Mouse (Mus musculus) heart, embryonic 10.5 days (tissue): ENCODE measurements at regions not wholly inside any gene's neighbourhood (a gene's known extent, or its start where the extent isn't known, plus 50 kb on each side); places are given as distances from the start of the nearest gene placed in this dataset.

Source experiments
- DNase-seq: peaks from one replicate; pipeline ENCODE4 v3.0.0-alpha.2; 2017; ENCODE audit warnings: low spot score
- H3K27ac ChIP-seq: fragments of 300-500 bp; sonication (generic); 2 replicates; pipeline ENCODE4 v1.5.1; 2016; ENCODE audit warnings: mild to moderate bottlenecking
- H3K27me3 ChIP-seq: fragments of 300-500 bp; sonication (generic); 2 replicates; pipeline ENCODE4 v1.6.1; 2016; ENCODE audit warnings: mild to moderate bottlenecking; ENCODE audit not compliant: poor library complexity, insufficient read depth, severe bottlenecking
- H3K36me3 ChIP-seq: fragments of 300-500 bp; sonication (generic); 2 replicates; pipeline ENCODE4 v1.6.1; 2016; ENCODE audit warnings: mild to moderate bottlenecking, moderate library complexity
- H3K4me1 ChIP-seq: fragments of 300-500 bp; sonication (generic); 2 replicates; pipeline ENCODE4 v1.6.1; 2016; ENCODE audit warnings: mild to moderate bottlenecking
- H3K4me3 ChIP-seq: fragments of 300-500 bp; sonication (generic); 2 replicates; pipeline ENCODE4 v1.5.1; 2016; ENCODE audit warnings: mild to moderate bottlenecking, moderate library complexity
- H3K9me3 ChIP-seq: fragments of 300-500 bp; sonication (generic); 2 replicates; pipeline ENCODE4 v1.6.1; 2016; ENCODE audit warnings: mild to moderate bottlenecking, moderate library complexity
- WGBS: fragments of 180-500 bp; shearing (Covaris S2); methylation state at CpG from one replicate; pipeline ENCODE4 v1.1.7; 2016; 5-methylcytosine and 5-hydroxymethylcytosine counted together

- no peak for DNase-seq
- no peaks in the 10 kb centered on the region for H3K27me3 ChIP-seq
- H3K9me3 ChIP-seq = no peaks in the 10 kb centered on the region
- no peak overlapping the region for H3K4me3 ChIP-seq
- WGBS = 70% methylated on average over 7 of the region's 7 CpGs
- no peaks in the 10 kb centered on the region for H3K4me1 ChIP-seq
- no peaks in the 10 kb centered on the region for H3K36me3 ChIP-seq
- H3K27ac ChIP-seq = no peak overlapping the region
These were observed 2250.0 kb upstream of the Gm7489 start for GRCm38 (mm10) chr15:51634726-51635125.

- H3K4me3 ChIP-seq = no peak overlapping the region
- 66% methylated on average over 21 of the region's 21 CpGs for WGBS
- no peaks in the 10 kb centered on the region for H3K27me3 ChIP-seq
- H3K27ac ChIP-seq = no peak overlapping the region
- no peak for DNase-seq
- H3K4me1 ChIP-seq = no peaks in the 10 kb centered on the region
- no peaks in the 10 kb centered on the region for H3K36me3 ChIP-seq
- H3K9me3 ChIP-seq = no peaks in the 10 kb centered on the region
These were observed 2249.4 kb upstream of the Gm7489 start for GRCm38 (mm10) chr15:51635129-51635920.

- no peaks in the 10 kb centered on the region for H3K36me3 ChIP-seq
- WGBS = 85% methylated on average over 1 of the region's 1 CpGs
- H3K4me1 ChIP-seq = no peaks in the 10 kb centered on the region
- no peaks in the 10 kb centered on the region for H3K9me3 ChIP-seq
- no peak overlapping the region for H3K27ac ChIP-seq
- no peaks in the 10 kb centered on the region for H3K27me3 ChIP-seq
- no peak for DNase-seq
- H3K4me3 ChIP-seq = no peak overlapping the region
These were observed 2247.1 kb upstream of the Gm7489 start for GRCm38 (mm10) chr15:51637570-51637969.

GRCm38 (mm10) chr15:51643772-51644311 is 2240.9 kb upstream of the Gm7489 start:
- Histone ChIP-seq H3K36me3 (no peaks in the 10 kb centered on the region), H3K27me3 (no peaks in the 10 kb centered on the region), H3K9me3 (no peaks in the 10 kb centered on the region), H3K27ac (no peak overlapping the region), H3K4me1 (no peaks in the 10 kb centered on the region), H3K4me3 (no peak overlapping the region)
- no peak for DNase-seq
- 79% methylated on average over 6 of the region's 6 CpGs for WGBS

- no peaks in the 10 kb centered on the region for H3K4me1 ChIP-seq
- no peak overlapping the region for H3K4me3 ChIP-seq
- H3K9me3 ChIP-seq = no peaks in the 10 kb centered on the region
- H3K36me3 ChIP-seq = no peaks in the 10 kb centered on the region
- DNase-seq = no peak
- no peak overlapping the region for H3K27ac ChIP-seq
- WGBS = 70% methylated on average over 2 of the region's 2 CpGs
- H3K27me3 ChIP-seq = no peaks in the 10 kb centered on the region
These were observed 2238.4 kb upstream of the Gm7489 start for GRCm38 (mm10) chr15:51646304-51646703.

- 58% methylated on average over 4 of the region's 4 CpGs for WGBS
- H3K36me3 ChIP-seq = no peaks in the 10 kb centered on the region
- no peaks in the 10 kb centered on the region for H3K9me3 ChIP-seq
- H3K27ac ChIP-seq = no peak overlapping the region
- H3K4me3 ChIP-seq = no peak overlapping the region
- H3K27me3 ChIP-seq = no peaks in the 10 kb centered on the region
- H3K4me1 ChIP-seq = no peaks in the 10 kb centered on the region
- no peak for DNase-seq
These were observed 2232.2 kb upstream of the Gm7489 start for GRCm38 (mm10) chr15:51652497-51652896.

- Histone ChIP-seq H3K27me3 (no peaks in the 10 kb centered on the region), H3K4me1 (no peaks in the 10 kb centered on the region), H3K4me3 (no peak overlapping the region), H3K9me3 (no peaks in the 10 kb centered on the region), H3K36me3 (no peaks in the 10 kb centered on the region), H3K27ac (no peak overlapping the region)
- DNase-seq = no peak
- 83% methylated on average over 1 of the region's 1 CpGs for WGBS
These were observed 2227.1 kb upstream of the Gm7489 start for GRCm38 (mm10) chr15:51657621-51658020.

GRCm38 (mm10) chr15:51668340-51668739 is 2216.4 kb upstream of the Gm7489 start:
- Histone ChIP-seq H3K4me1 (no peaks in the 10 kb centered on the region), H3K27ac (no peak overlapping the region), H3K27me3 (no peaks in the 10 kb centered on the region), H3K4me3 (no peak overlapping the region), H3K9me3 (no peaks in the 10 kb centered on the region), H3K36me3 (no peaks in the 10 kb centered on the region)
- WGBS = 68% methylated on average over 3 of the region's 3 CpGs
- DNase-seq = no peak

GRCm38 (mm10) chr15:51671667-51672372 is 2212.9 kb upstream of the Gm7489 start:
- H3K9me3 ChIP-seq = no peaks in the 10 kb centered on the region
- WGBS = 65% methylated on average over 18 of the region's 18 CpGs
- no peaks in the 10 kb centered on the region for H3K36me3 ChIP-seq
- H3K4me3 ChIP-seq = no peak overlapping the region
- no peak for DNase-seq
- H3K4me1 ChIP-seq = no peaks in the 10 kb centered on the region
- no peak overlapping the region for H3K27ac ChIP-seq
- no peaks in the 10 kb centered on the region for H3K27me3 ChIP-seq

- H3K4me1 ChIP-seq = 0 out of 2 replicates have a peak, but pooled peaks cover 4% of the 10 kb centered on the region
- H3K9me3 ChIP-seq = no peaks in the 10 kb centered on the region
- no peak overlapping the region for H3K27ac ChIP-seq
- H3K4me3 ChIP-seq = no peak overlapping the region
- WGBS = 57% methylated on average over 1 of the region's 1 CpGs
- H3K27me3 ChIP-seq = no peaks in the 10 kb centered on the region
- DNase-seq = no peak
- H3K36me3 ChIP-seq = no peaks in the 10 kb centered on the region
These were observed 2211.2 kb upstream of the Gm7489 start for GRCm38 (mm10) chr15:51673483-51673882.

- no peak overlapping the region for H3K27ac ChIP-seq
- no peaks in the 10 kb centered on the region for H3K36me3 ChIP-seq
- WGBS = 74% methylated on average over 4 of the region's 4 CpGs
- DNase-seq = no peak
- no peak overlapping the region for H3K4me3 ChIP-seq
- H3K9me3 ChIP-seq = no peaks in the 10 kb centered on the region
- peaks cover 7% of the 10 kb centered on the region; the same call in 1 of the 2 replicates for H3K4me1 ChIP-seq
- no peaks in the 10 kb centered on the region for H3K27me3 ChIP-seq
These were observed 2209.4 kb upstream of the Gm7489 start for GRCm38 (mm10) chr15:51675291-51675690.

- H3K27me3 ChIP-seq = no peaks in the 10 kb centered on the region
- no peak overlapping the region for H3K4me3 ChIP-seq
- WGBS = 81% methylated on average over 3 of the region's 3 CpGs
- H3K27ac ChIP-seq = no peak overlapping the region
- no peaks in the 10 kb centered on the region for H3K9me3 ChIP-seq
- no peaks in the 10 kb centered on the region for H3K36me3 ChIP-seq
- H3K4me1 ChIP-seq = peaks cover 8% of the 10 kb centered on the region; the same call in 1 of the 2 replicates
- no peak for DNase-seq
These were observed 2208.0 kb upstream of the Gm7489 start for GRCm38 (mm10) chr15:51676694-51677093.

GRCm38 (mm10) chr15:51677266-51677665 is 2207.4 kb upstream of the Gm7489 start:
- Histone ChIP-seq H3K27ac (no peak overlapping the region), H3K9me3 (no peaks in the 10 kb centered on the region), H3K27me3 (no peaks in the 10 kb centered on the region), H3K4me1 (peaks cover 13% of the 10 kb centered on the region; the same call in 1 of the 2 replicates), H3K36me3 (no peaks in the 10 kb centered on the region), H3K4me3 (no peak overlapping the region)
- DNase-seq = no peak
- 75% methylated on average over 4 of the region's 4 CpGs for WGBS
